Mouse (Mus musculus) naive thymus-derived CD4-positive, alpha-beta T cell, adult 2 months (primary cell): ENCODE measurements around the gene 3110009E18Rik.
A peak's percentile ranks its signal among the peaks of the same experiment; 100 is the strongest.

Experiments used
- DNase-seq: peaks from one replicate; pipeline ENCODE4 v3.0.0-alpha.2; 2011; ENCODE audit warnings: low read depth

3110009E18Rik gene

DNA sequence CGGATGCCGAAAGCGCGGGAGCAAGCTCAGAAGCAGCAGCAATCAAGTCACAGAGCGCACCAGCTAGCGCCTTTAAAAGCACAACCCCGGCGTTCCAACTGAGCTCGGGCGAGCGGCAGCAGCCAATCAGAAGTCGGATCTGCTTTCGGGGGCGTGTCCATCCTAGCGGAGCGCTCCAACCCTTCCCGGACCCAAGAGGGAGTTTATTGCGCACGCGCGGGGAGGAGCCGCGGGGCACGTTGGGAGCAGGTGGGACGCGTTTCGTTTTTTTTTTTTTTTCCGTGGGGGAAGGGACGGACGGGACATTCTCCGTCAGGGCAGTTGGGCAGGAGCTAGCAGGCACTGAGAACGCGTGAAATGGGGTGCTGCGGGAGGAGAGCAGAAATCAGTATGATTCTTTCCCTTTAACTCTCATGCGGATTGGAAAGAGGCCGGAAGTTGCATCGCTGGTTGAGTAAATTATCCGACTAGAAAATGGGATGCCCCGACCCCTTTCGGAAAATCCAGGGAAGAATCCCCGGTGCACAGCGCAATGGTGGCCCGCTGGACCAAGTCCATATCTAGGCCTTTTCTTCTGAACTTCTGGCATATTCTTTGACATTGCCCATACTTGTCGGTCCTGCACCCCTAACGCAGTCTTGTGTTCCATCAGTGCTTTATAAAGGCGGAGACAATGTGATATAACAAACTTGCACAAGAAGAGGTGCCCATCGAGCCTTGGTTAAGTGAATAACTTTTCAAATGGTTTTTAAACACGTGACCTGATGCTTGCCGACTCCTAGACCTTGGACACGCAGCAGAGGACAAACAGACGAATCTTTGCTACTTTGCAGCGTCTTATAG lies at the start of gene 3110009E18Rik, which contains the start of gene Dbi:
TSS of gene 3110009E18Rik (plus strand) at position 219 of the 843 bp plus-strand sequence.
TSS of gene Dbi (minus strand) at position 110 of the 843 bp plus-strand sequence.
- peak; percentile 97 for DNase-seq

DNA sequence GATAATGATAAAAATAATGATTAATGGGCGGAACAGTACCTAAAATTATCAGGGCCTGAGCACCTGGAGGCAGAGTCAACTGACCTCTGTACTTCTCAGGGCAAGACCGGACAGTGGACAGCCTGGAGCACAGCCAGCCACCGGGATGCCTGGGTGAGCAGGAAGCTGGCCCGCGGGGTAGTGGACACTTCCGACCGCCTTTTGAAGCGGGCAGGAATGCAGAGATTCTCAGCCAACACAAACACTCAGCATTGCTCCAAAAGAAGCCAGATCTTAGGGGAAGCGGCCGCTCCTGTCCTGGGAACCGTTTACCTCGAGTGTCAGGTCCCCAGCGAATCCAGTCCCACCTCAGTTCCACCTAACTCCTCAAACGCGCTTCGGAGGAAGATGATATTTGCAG lies 48.1 kb upstream of the 3110009E18Rik start:
- DNase-seq = no peak

DNA sequence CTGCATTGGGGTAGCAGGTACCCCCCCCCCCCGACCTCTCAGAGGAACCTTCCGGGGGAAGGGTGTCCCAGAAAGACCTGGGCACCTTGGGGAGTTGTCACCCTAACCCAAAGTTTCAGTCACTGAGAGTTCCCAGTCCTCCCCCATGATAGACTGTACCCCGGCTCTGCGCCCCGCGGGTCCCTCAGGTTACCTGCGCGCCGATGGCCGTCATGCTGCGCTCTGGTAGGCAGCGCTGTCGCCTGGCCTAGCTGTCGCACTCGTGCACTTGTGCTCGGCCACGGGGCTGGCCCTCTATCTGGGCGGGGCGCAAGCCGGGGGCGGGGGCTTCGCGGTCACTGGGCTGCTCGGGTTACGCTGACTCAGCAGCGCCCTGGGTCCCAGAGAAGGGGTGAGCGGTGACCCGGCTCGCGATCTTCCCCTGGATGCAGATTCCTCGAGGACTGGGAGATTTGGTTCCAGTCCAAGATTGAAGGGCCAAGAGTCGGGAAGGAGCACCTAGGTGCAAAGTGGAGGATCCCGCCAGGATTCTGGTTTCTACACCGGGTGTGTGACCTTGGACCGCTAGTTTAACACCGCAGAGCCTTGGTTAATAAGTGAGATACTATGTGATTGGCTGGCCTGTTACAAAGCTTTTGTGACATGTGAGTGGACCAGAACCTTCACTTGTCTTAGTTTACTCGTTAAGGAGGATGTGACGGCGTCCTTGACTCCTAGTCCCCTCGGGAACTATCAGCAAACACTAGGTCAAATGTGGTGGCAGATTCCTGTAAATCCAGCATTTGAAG lies 47.3 kb upstream of the 3110009E18Rik start, which contains the start of gene Tmem37:
TSS of gene Tmem37 (minus strand) at position 556 of the 788 bp plus-strand sequence.
- DNase-seq = no peak

DNA sequence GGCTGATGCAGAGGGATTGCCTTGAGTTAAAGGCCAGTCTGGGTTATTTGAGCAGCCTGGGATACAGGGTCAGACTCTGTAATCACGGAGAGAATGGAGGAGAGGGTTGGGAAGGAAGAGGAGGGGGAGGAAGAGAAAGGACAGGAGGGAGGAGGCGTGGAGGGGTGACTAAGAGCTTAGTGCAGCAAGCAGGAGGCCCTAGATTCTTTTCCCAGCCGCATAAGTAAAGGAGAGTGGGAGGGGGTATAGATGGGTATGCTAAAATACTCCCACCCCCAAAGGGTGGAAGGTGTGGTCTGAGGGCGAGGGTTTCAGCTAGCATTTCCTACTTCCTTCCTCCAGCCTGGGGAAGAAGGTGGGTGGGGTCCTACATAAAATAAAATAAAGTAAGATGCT lies 46.7 kb upstream of the 3110009E18Rik start:
- DNase-seq = no peak

DNA sequence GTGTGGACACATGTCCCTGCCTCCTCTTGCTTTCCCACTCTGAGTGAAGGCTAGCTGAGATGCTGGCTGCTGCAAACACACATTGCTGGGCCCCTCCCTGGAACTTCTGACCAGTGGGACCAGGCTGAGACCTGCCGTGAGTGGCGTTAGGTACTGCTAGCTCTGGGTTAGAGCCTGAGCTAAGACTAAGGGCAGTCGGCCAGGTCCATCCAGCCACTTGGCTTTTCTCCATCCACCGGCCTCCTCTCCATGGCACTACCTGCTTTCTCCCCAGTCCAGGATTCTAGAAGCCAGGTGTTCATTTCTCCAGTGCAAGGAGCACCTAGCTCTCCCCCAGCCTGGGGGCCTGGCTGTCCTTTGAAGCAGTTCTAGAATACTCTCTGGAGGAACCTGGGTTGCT lies 46.1 kb upstream of the 3110009E18Rik start:
- no peak for DNase-seq

DNA sequence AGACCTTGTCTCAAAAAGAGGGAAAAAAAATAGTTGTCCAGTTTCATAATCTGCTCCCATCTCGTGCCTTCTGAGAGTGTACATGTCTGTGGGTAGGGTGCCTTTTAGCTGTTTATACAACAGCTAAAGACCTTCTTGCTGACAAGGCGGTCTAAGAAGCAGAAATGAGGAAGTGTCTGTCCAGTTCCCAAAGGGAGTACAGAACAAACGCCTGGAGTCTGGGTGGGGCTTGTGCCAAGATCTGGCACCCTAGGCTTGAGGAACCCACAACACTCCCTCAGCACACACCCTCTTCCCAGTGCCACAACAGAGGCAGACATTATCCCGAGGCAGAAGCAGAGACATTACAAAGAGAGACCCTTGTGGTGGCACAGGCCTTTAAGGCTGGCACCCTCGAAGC lies 45.5 kb upstream of the 3110009E18Rik start:
- no peak for DNase-seq

DNA sequence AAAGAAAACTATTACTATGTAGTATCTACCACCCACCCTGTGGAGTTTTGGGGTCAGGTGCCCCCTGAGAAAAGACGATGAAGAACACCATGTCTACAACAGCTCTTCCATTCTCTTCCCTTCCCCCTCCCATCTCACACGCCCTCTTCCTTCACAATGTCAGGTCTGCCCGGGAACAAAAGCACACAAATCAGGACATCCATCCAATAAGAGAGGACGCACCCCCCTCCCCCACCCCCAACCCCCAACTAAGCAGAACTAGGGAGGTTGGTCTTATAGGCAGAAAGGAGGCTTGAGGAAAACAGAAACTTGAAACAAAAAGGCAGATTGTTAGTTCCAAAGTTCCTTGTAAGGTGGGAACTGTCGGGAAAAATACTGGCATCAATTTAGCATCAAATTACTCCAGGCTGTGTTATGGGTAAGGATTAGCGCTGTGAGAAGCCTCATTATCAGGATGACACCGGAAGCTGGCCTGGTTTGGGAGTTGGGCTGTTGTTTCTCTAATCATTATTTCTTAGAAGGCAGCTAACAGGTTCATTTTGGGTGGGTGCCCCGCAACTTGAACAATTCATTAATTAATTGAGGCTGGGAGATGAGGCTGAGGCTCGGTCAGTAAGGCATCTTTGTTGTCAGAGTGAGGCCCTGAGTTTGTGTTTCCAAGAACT lies 43.1 kb upstream of the 3110009E18Rik start:
- no peak for DNase-seq

DNA sequence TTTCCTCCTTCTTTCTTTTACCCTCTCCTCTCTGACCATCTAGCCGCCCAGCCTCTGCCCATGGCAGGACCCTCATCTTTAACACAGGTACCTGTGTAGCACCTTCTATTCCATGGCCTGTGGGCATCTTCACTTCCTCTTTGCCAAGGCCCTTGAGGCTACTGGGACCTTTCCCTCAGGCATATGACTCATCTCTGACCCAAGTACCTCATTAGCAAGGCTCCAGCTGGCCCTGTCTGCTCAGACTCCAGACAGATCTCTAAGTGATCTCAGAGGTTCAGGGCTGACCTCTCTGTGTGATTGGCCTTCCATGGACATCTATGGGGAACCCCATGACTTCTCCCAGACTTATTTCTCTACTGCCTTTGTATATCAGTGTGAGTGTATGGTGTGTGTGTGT lies 40.4 kb upstream of the 3110009E18Rik start:
- DNase-seq = no peak

DNA sequence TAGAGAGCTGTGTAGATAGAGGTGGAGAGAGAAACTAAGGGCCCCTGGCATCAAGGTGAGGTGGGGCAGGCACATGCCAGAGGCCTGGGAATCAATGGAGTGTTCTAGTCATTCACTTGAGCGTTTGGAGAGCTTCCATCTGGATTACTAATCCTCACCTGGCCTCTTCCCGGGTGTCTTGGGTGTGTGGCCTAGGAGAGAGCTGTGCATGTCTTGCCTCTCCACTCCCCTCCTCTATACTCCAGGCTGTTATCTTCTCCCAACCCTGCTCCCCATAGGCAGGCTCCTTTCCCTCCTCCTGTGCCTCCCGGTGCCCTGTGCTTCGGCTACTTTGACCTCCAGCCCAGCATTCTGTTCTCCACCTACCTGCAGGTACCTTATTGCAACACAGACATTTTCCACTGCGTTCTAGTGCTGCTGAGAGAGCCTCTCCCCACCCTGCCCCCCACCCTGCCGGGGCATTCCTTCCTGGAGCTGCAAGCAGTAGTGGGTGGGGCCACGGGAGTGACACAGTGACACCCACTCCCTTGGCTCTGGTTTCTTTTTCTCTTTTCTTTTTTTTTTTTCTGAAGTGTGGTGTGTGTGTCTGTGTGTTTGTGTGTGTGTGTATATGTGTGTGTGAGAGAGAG lies 37.9 kb upstream of the 3110009E18Rik start:
- no peak for DNase-seq

DNA sequence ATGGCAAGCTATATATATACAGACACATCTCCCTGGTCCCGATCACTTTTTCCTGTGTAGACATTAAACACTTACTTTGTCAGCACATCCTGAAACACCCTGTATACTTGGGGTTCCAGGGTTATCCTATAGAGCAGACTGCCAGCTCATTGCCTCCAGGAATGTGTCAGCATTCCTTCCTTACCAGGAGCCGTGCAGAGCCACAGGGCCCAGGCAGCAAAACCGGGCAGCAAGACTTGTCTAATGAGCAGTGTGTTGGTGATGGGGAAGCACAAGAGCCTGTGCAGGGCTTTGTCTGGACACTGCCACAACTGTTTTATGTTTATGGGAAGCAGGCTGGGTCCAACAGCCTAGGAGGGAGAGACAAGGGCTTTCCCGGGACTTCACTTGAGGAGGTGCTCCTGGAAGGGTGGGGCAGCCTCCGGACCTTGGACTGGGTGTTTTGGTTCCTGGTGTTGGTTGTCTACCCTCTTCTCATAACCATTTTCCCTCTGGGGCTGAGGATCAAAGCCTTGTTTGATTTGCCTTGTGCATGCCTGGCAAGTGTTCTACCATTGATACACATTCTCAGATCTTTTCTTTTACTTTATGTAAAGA lies 37.0 kb upstream of the 3110009E18Rik start:
- DNase-seq = no peak

DNA sequence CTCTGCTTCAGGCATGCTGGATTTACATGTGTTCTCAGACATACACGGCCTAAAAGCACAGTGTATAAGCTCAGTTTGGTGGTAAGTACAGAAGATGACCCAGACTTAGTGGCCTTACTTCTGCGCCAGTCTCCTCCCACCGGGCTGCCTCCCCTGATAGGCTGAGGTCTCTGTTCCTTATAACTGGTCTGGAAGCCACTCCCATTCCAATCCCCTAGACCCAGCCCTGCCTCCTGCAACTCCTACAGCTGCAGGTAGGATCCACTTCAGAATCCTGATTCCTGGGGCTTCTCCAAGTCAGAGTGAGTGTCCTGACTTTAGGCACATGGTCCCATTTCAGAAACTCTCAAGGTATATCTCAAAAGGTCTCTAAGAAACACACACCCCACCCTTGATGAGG lies 35.3 kb upstream of the 3110009E18Rik start:
- DNase-seq = no peak

DNA sequence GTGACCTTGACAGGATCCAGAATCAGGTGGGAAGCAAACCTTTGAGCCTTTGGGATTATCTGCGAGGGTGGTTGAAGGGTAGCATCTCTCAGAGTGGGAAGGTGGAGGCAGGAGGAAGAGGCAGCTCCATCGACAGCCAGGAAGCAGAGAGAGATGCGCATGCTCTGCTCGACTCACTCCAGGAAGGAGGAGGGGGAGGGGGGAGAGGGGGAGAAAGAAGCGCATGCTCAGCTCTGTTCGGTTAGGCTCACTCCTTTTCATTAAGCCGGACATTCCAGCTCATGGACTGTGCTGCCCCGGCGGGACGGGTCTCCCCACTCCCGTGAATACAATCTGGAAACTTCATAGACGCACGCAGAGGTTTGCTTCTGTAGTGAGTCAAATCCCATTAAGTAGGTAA lies 34.3 kb upstream of the 3110009E18Rik start:
- DNase-seq = no peak

DNA sequence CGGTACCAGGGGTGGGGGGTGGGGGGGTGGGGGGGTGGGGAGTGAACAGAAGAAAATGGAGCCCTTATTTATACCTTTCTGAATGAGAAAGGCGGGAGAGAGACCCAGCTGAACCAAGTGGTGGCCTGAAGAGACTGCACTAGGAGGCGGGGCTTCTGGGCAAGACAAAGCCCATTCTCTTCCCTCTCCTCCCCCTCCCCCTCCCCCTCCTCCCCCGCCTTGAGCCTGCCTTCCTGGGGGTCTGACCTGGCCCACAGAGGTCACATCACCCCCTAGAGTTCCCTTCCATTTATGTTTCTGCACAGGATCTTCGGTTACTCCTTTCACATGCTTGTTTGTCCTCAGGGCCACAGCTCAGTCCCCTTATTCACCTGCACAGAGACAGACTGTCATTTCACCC lies 31.8 kb upstream of the 3110009E18Rik start:
- DNase-seq = no peak

DNA sequence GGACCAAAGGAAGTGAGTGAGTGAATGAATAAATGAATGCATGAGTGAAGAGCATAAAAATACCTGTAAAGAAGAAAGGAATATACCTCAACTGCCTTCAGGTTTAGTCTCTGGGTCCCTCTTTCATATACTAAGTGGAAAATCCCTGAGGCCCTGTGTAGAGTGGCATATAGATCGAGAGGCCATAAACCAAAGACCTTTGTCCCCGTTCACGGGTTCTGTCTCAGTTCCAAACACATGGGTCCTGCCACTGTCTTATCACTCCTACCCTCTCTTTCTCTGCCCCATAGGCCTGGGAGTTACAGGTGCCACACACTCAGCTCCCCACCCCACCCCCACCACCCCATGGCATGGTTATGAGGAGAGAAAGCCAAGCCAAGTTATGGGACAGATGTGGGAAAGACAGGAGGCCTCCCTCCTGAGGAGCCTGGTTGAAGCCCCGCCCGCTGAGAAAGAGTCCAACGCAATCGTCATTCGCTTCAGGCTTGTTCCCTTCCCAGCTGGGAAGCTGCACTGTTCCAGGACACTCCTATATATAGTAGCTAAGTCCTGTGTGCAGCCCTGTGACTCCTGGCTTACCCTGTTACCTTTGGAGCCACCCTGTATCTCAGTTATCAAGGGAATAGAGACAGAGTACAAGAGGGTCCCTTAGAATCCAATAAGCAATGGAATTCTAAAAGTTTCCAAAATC lies 30.0 kb upstream of the 3110009E18Rik start:
- no peak for DNase-seq

DNA sequence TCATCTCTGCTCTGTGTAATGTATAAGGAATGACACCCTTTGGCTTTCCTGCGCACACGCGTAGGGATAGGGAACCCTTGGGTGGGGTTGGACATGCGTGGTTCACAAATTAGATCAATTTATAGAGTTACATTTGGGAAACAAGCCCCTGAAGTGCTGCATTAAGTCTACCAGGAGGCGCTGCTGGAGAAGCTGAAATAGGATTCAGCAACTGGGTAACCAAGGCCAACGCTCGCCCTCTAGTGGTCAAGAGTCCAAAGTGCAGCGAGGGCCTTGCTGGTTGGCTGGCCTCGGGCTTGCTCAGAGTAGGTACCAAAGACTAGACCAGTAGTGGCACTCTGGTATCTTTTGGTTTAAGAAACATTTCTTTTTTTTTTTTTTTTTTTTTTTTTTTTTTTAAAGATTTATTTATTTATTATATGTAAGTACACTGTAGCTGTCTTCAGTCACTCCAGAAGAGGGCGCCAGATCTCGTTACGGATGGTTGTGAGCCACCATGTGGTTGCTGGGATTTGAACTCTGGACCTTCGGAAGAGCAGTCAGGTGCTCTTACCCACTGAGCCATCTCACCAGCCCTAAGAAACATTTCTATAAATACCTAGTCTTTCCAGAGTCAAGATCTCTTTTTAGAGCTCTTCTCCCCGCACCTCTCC lies 27.4 kb upstream of the 3110009E18Rik start:
- DNase-seq = peak; percentile 91

DNA sequence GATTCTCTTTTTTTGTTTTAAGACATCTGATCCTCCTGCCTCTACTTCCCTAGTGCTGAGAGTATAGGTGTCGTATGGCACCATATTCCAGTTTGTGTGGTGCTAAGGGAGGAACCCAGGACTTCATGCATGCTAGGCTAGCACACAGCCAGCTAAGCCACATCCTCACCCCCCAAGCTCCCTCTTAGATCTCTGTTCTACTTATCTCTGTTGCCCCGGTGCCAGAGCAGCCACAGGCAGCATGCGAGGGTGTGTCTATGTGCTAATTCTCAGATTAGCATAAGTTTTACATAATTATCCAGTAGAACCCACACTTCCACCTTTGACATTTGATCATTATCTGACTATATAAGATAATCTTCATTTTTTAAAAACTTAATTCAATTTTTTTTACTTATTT lies 26.1 kb upstream of the 3110009E18Rik start:
- peak; percentile 19 for DNase-seq

DNA sequence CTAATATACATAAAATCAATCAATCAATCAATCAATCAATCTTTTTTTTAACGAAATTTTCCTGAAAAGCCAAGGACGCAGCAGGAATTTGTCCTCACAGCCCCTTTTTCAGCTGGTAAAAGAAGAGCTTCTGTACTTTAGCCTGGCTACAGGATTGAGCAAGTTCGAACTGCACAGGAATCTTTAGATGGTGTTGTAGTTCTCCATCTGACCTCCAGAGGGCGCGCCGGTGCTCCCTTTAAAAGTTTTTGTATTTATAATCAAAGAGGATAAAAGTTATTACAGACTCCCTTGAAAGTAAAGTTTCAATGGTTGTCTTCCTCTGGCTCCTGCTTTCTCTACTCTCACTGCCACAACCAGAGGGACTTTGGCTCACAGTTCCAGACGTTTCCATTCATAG lies 22.7 kb upstream of the 3110009E18Rik start:
- DNase-seq = peak; percentile 82

DNA sequence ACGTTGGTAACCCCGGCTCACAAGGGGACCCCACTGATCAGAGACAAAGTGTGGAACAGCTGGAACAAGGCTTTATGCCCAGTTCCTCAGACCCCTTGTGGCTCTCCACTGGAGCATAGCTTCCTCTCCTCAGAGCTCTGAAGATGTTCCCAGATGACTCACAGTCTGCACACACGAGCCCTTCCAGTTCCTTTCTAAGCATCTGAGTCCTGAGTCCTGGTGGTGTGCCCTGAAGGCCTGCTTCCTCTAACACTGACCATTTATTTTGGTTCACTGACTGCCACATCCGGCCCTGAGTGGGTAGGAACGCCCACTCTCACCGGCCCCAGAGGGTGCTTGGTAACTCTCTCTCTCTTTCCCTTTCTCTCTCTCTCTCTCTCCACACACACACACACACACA lies 21.5 kb upstream of the 3110009E18Rik start:
- no peak for DNase-seq

DNA sequence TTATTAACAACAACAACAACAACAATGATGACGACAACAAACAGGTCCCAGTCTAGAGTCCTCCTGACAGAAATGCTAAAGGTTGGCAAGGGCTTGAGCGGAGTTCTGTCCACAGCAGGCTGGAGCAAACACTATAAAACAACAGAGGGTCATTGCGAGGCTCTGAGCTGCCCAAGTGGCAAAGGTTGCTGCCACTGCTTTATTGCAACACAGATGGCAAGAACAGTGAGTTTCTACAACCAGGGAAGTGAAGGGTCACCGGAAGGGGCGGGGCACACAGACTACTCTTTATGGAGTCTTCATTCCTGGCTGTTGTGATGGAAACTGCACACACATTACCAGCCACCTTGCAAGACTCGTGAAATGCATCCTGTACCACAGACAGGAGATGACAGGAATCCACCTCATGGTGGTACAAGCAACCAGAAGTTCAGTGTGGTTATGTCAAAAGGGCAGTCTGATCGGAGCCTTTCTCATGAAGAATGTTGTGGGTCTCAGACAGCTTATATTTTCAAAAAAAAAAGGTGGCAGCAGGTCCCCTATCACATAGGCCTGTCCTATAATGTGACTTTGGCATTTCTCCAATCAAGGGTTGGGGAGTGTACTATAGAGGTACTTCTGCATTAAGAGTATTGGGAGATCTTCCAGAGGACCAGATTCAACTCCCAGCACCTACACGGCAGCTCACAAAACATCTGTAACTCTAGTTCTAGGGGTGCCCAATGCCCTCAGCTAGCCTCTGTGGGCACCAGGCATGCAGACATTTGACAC lies 20.3 kb upstream of the 3110009E18Rik start:
- no peak for DNase-seq

DNA sequence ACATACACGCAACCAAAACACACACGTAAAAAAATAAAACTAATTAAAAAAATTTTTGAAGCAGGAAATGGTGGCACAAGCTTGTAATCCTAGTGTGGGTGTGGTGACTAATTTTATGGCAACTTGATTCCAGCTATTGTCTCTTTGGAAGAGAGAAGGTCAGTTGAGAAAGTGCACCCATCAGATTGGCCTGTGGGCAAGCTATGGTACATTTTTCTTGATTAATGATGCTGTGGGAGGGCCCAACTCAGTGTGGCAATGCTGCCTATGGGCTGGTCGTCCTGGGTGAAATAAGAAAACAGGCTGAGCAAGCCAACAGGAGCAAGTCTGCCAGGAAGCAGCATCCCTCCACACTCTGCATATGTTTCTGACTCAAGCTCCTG lies 19.8 kb upstream of the 3110009E18Rik start:
- DNase-seq = no peak
